Mouse (Mus musculus) neural tube, embryonic 12.5 days (tissue): ENCODE data around the gene Fam173a. TPM values are rescaled to one million over a fixed set of nuclear protein-coding genes. Genes with fewer than 3 reads are reported as not detected.

ENCODE experiments used
- ATAC-seq: fragments of 200-750 bp; cut with Nextera tagmentation; 2 replicates; pipeline ENCODE4 v1.8.0; 2017; ENCODE audit warnings: low read depth, mild to moderate bottlenecking, moderate TSS enrichment, moderate library complexity; ENCODE audit not compliant: low FRiP score
- H3K27ac ChIP-seq: fragments of 300-500 bp; sonication (generic); 2 replicates; pipeline ENCODE4 v1.5.1; 2016
- H3K27me3 ChIP-seq: fragments of 300-500 bp; sonication (generic); replicated peaks from 2 replicates; pipeline ENCODE4 v1.6.1; 2016; ENCODE audit warnings: mild to moderate bottlenecking
- H3K36me3 ChIP-seq: fragments of 300-500 bp; sonication (generic); 2 replicates; pipeline ENCODE4 v1.6.1; 2016; ENCODE audit warnings: mild to moderate bottlenecking
- H3K4me1 ChIP-seq: fragments of 300-500 bp; sonication (generic); 2 replicates; pipeline ENCODE4 v1.6.1; 2016
- H3K4me2 ChIP-seq: fragments of 300-500 bp; sonication (generic); replicated peaks from 2 replicates; pipeline ENCODE4 v1.6.1; 2016; ENCODE audit warnings: mild to moderate bottlenecking
- H3K4me3 ChIP-seq: fragments of 300-500 bp; sonication (generic); 2 replicates; pipeline ENCODE4 v1.5.1; 2016
- H3K9ac ChIP-seq: fragments of 300-500 bp; sonication (generic); 2 replicates; pipeline ENCODE4 v1.6.1; 2016; ENCODE audit warnings: mild to moderate bottlenecking
- H3K9me3 ChIP-seq: fragments of 300-500 bp; sonication (generic); 2 replicates; pipeline ENCODE4 v1.6.1; 2016; ENCODE audit warnings: mild to moderate bottlenecking
- WGBS: fragments of 180-500 bp; shearing (Covaris S2); methylation state at CpG from one replicate; pipeline ENCODE4 v1.1.7; 2016; 5-methylcytosine and 5-hydroxymethylcytosine counted together
- polyA plus RNA-seq: library from polyadenylated mRNA; unstranded; fragments of >200 nt; fragmentation: Nextera tagmentation; extraction: Ambion mirVana; gene quantifications from 2 replicates; pipeline ENCODE4 v1.2.1, GENCODE M21; 2016

Fam173a gene
- polyA plus RNA-seq, 1 experiment from 2014 or later: 75.3 TPM

GRCm38 (mm10) chr17:25791843-25792527 lies 716 bp downstream of the Fam173a start:
- Histone ChIP-seq H3K36me3 (peaks cover 23% of the 10 kb centered on the region), H3K4me2 (peak overlapping the region; percentile 95), H3K27ac (peak overlapping the region; percentile 79), H3K4me3 (peak overlapping the region; percentile 72), H3K9me3 (no peaks in the 10 kb centered on the region), H3K27me3 (no peaks in the 10 kb centered on the region), H3K4me1 (peaks cover 56% of the 10 kb centered on the region), H3K9ac (peak overlapping the region; percentile 79)
- peak; percentile 32; the same call in 1 of the 2 replicates for ATAC-seq
- under 1% methylated on average over 45 of the region's 45 CpGs for WGBS

GRCm38 (mm10) chr17:25791320-25791842 lies 1.3 kb downstream of the Fam173a start:
- peak overlapping the region; percentile 72 for H3K4me3 ChIP-seq
- H3K9me3 ChIP-seq: no peaks in the 10 kb centered on the region
- no peaks in the 10 kb centered on the region for H3K27me3 ChIP-seq
- no peak for ATAC-seq
- peak overlapping the region; percentile 95 for H3K4me2 ChIP-seq
- peak overlapping the region; percentile 79 for H3K9ac ChIP-seq
- peaks cover 54% of the 10 kb centered on the region for H3K4me1 ChIP-seq
- peaks cover 23% of the 10 kb centered on the region for H3K36me3 ChIP-seq
- H3K27ac ChIP-seq: peak overlapping the region; percentile 79; the same call in 1 of the 2 replicates
- 28% methylated on average over 19 of the region's 19 CpGs for WGBS

- Histone ChIP-seq H3K4me1 (peaks cover 34% of the 10 kb centered on the region), H3K4me2 (no peak overlapping the region), H3K27ac (no peak overlapping the region), H3K27me3 (no peaks in the 10 kb centered on the region), H3K4me3 (no peak overlapping the region), H3K9me3 (no peaks in the 10 kb centered on the region), H3K36me3 (peaks cover 44% of the 10 kb centered on the region), H3K9ac (no peak overlapping the region)
- 90% methylated on average over 9 of the region's 9 CpGs for WGBS
- no peak for ATAC-seq
Measured at GRCm38 (mm10) chr17:25786781-25787504, 5.8 kb downstream of the Fam173a start.

- WGBS: 88% methylated on average over 3 of the region's 3 CpGs
- peaks cover 51% of the 10 kb centered on the region for H3K36me3 ChIP-seq
Measured at GRCm38 (mm10) chr17:25786280-25786679, 6.4 kb downstream of the Fam173a start, which contains the start of gene Ccdc78. Ccdc78 (plus strand) TSS chr17:25786580.

GRCm38 (mm10) chr17:25785281-25785745 lies 7.4 kb downstream of the Fam173a start, which contains the start of gene Haghl:
Haghl (minus strand) TSS chr17:25785673.
- H3K4me3 ChIP-seq: peak within 1 kb of the TSS; percentile 58
- under 1% methylated on average over 23 of the region's 23 CpGs for WGBS
- H3K4me1 ChIP-seq: peaks cover 20% of the 10 kb centered on the region
- no peaks in the 10 kb centered on the region for H3K9me3 ChIP-seq
- H3K27ac ChIP-seq: peak within 1 kb of the TSS; percentile 74
- peak within 1 kb of the TSS; percentile 54 for H3K9ac ChIP-seq
- H3K27me3 ChIP-seq: no peaks in the 10 kb centered on the region
- H3K4me2 ChIP-seq: peak within 1 kb of the TSS; percentile 78
- peaks cover 61% of the 10 kb centered on the region for H3K36me3 ChIP-seq
- ATAC-seq: peak; percentile 77

More at GRCm38 (mm10) chr17:25786280-25786679, 6.4 kb downstream of the Fam173a start, which contains the start of gene Ccdc78:
- Histone ChIP-seq H3K4me2 (peak within 1 kb of the TSS; percentile 78), H3K4me1 (peaks cover 30% of the 10 kb centered on the region), H3K27ac (peak within 1 kb of the TSS; percentile 74; the same call in 1 of the 2 replicates), H3K4me3 (peak within 1 kb of the TSS; percentile 58), H3K9ac (peak within 1 kb of the TSS; percentile 54), H3K27me3 (no peaks in the 10 kb centered on the region), H3K9me3 (no peaks in the 10 kb centered on the region)
- no peak for ATAC-seq

GRCm38 (mm10) chr17:25783861-25784574 lies 8.7 kb downstream of the Fam173a start:
- H3K9ac ChIP-seq: peak overlapping the region; percentile 54
- H3K4me2 ChIP-seq: peak overlapping the region; percentile 78
- WGBS: 85% methylated on average over 15 of the region's 15 CpGs
- H3K36me3 ChIP-seq: peaks cover 56% of the 10 kb centered on the region
- H3K4me1 ChIP-seq: peaks cover 20% of the 10 kb centered on the region
- H3K4me3 ChIP-seq: peak overlapping the region; percentile 58
- no peak for ATAC-seq
- H3K27me3 ChIP-seq: no peaks in the 10 kb centered on the region
- no peak overlapping the region for H3K27ac ChIP-seq
- H3K9me3 ChIP-seq: no peaks in the 10 kb centered on the region

GRCm38 (mm10) chr17:25783086-25783485 lies 9.6 kb downstream of the Fam173a start:
- WGBS: 82% methylated on average over 7 of the region's 7 CpGs
- Histone ChIP-seq H3K4me3 (no peak overlapping the region), H3K36me3 (peaks cover 49% of the 10 kb centered on the region), H3K9ac (no peak overlapping the region), H3K4me2 (peak overlapping the region; percentile 78), H3K9me3 (no peaks in the 10 kb centered on the region), H3K4me1 (peaks cover 20% of the 10 kb centered on the region), H3K27me3 (no peaks in the 10 kb centered on the region), H3K27ac (no peak overlapping the region)
- no peak for ATAC-seq

- no peak overlapping the region for H3K4me3 ChIP-seq
- H3K27me3 ChIP-seq: no peaks in the 10 kb centered on the region
- ATAC-seq: no peak
- no peak overlapping the region for H3K27ac ChIP-seq
- peaks cover 20% of the 10 kb centered on the region for H3K4me1 ChIP-seq
- peaks cover 41% of the 10 kb centered on the region for H3K36me3 ChIP-seq
- 81% methylated on average over 6 of the region's 6 CpGs for WGBS
- no peak overlapping the region for H3K4me2 ChIP-seq
- no peaks in the 10 kb centered on the region for H3K9me3 ChIP-seq
- no peak overlapping the region for H3K9ac ChIP-seq
Measured at GRCm38 (mm10) chr17:25781339-25781738, 11.4 kb downstream of the Fam173a start.

GRCm38 (mm10) chr17:25777948-25778347 lies 14.8 kb downstream of the Fam173a start:
- H3K36me3 ChIP-seq: peaks cover 30% of the 10 kb centered on the region
- no peak overlapping the region for H3K4me2 ChIP-seq
- no peaks in the 10 kb centered on the region for H3K9me3 ChIP-seq
- no peak overlapping the region for H3K27ac ChIP-seq
- peaks cover 14% of the 10 kb centered on the region for H3K4me1 ChIP-seq
- 88% methylated on average over 5 of the region's 5 CpGs for WGBS
- H3K4me3 ChIP-seq: no peak overlapping the region
- no peak for ATAC-seq
- no peak overlapping the region for H3K9ac ChIP-seq
- H3K27me3 ChIP-seq: no peaks in the 10 kb centered on the region

GRCm38 (mm10) chr17:25775318-25776062 lies 17.2 kb downstream of the Fam173a start:
- Histone ChIP-seq H3K4me1 (peaks cover 11% of the 10 kb centered on the region), H3K27me3 (no peaks in the 10 kb centered on the region), H3K9ac (no peak overlapping the region), H3K36me3 (peaks cover 5% of the 10 kb centered on the region), H3K4me2 (no peak overlapping the region), H3K9me3 (no peaks in the 10 kb centered on the region), H3K27ac (no peak overlapping the region), H3K4me3 (no peak overlapping the region)
- ATAC-seq: no peak
- WGBS: 86% methylated on average over 10 of the region's 10 CpGs

GRCm38 (mm10) chr17:25773549-25774120 lies 19.1 kb downstream of the Fam173a start, which contains the start of gene Narfl:
Narfl (plus strand) TSS chr17:25773776.
- ATAC-seq: peak; percentile 70
- no peaks in the 10 kb centered on the region for H3K36me3 ChIP-seq
- no peaks in the 10 kb centered on the region for H3K9me3 ChIP-seq
- peaks cover 11% of the 10 kb centered on the region for H3K4me1 ChIP-seq
- WGBS: under 1% methylated on average over 37 of the region's 37 CpGs
- H3K9ac ChIP-seq: peak within 1 kb of the TSS; percentile 84
- no peak within 1 kb of the TSS for H3K27ac ChIP-seq
- peak within 1 kb of the TSS; percentile 74 for H3K4me3 ChIP-seq
- H3K4me2 ChIP-seq: peak within 1 kb of the TSS; percentile 87
- H3K27me3 ChIP-seq: no peaks in the 10 kb centered on the region
